20 mouse cellular contexts compared by ENCODE assay signal in the genomic region with DNA sequence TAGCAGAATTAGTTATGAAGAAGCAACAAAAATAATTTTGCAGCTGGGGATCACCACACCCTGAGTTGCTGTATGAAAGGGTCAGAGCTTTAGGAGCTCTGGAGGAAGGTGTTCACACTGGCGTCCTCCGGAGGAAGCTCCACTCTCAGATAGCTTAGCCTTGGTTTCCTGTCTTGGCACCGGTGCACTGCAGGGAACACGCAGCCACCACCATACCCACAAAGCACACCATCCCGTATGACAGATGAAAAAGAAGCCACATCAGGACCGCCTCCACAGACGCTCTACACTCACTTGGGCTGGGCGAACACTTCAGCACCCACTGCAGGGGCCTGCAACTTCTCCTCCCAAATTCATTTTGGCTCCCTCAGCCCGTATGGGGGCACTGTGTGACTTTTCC. TPM values are rescaled to one million over a fixed set of nuclear protein-coding genes. Genes with fewer than 3 reads are reported as not detected.
DNase-seq lines count a peak whose midpoint lies in the region; ATAC-seq lines count a peak whose summit lies in the region.
"Had no signal": no experiment of that assay in that cellular context is flagged by ENCODE, and none has a peak within 500 bp of the region (broad histone marks: within the 10 kb centered on the region; RNA-seq: fewer than 3 reads in every experiment).

No protein-coding gene starts in this region.

- H3K9ac ChIP-seq in forebrain, embryonic 13.5 days, result no peak overlapping the region
- H3K9ac ChIP-seq: embryonic facial prominence, embryonic 15.5 days; liver, embryonic 15.5 days had no signal

- no peak overlapping the region for H3K4me3 ChIP-seq in forebrain, embryonic 13.5 days
- H3K4me3 ChIP-seq: embryonic facial prominence, embryonic 15.5 days; liver, embryonic 15.5 days had no signal

- no peaks in the 10 kb centered on the region for H3K27me3 ChIP-seq in forebrain, embryonic 13.5 days
- H3K27me3 ChIP-seq: embryonic facial prominence, embryonic 15.5 days; liver, embryonic 15.5 days had no signal

- H3K9me3 ChIP-seq in forebrain, embryonic 13.5 days (replicated peaks), result peaks cover 4% of the 10 kb centered on the region
- H3K9me3 ChIP-seq: embryonic facial prominence, embryonic 15.5 days; liver, embryonic 15.5 days had no signal

- DNase-seq in T-cell, adult 2 months (ENCODE audit: low spot score), result peak; percentile 60
- DNase-seq in thymus, postnatal 25 days, result peak; percentile 74
- no peak for DNase-seq in ovary, postnatal 36 days (ENCODE audit: low spot score)
- no peak for DNase-seq in spleen, adult 18-20 months
- DNase-seq: cerebellum, postnatal 10 days; embryo, embryonic 11 days; kidney, adult 11 months; layer of hippocampus, postnatal 36 days had no signal

- no peak overlapping the region for H3K4me2 ChIP-seq in forebrain, embryonic 13.5 days
- H3K4me2 ChIP-seq: embryonic facial prominence, embryonic 15.5 days; heart, embryonic 11.5 days; liver, embryonic 15.5 days had no signal

- no peak overlapping the region for H3K27ac ChIP-seq in forebrain, embryonic 13.5 days
- H3K27ac ChIP-seq: embryonic facial prominence, embryonic 15.5 days; liver, embryonic 15.5 days had no signal

- WGBS in forebrain, embryonic 13.5 days, result 77% methylated on average over 9 of the region's 9 CpGs

- peak; percentile 38 for ATAC-seq in CD4-positive, CD25-positive, alpha-beta regulatory T cell, adult 4 months
- ATAC-seq in megakaryocyte-erythroid progenitor cell, adult 5-6 weeks (replicated peaks; ENCODE audit: low FRiP score, low TSS enrichment, poor library complexity, severe bottlenecking), result 0 out of 2 replicates have a peak, but pooled peaks have one; percentile 20
- no peak for ATAC-seq in forebrain, embryonic 13.5 days
- ATAC-seq: hindbrain, embryonic 16.5 days; lung, postnatal 0 days; midbrain, embryonic 16.5 days had no signal

- peaks cover 9% of the 10 kb centered on the region for H3K4me1 ChIP-seq in forebrain, embryonic 13.5 days

- no peaks in the 10 kb centered on the region for H3K36me3 ChIP-seq in forebrain, embryonic 13.5 days (ENCODE audit: poor library complexity, severe bottlenecking)
- H3K36me3 ChIP-seq: embryonic facial prominence, embryonic 15.5 days; liver, embryonic 15.5 days had no signal

RNA-seq across cellular contexts. Expression of a gene that starts 39.7 kb away (rescaled TPM):
- not detected for polyA plus RNA-seq in CD4-positive, CD25-positive, alpha-beta regulatory T cell, adult 4 months (2017; shearing (Covaris generic))
- not detected in 2 replicates for total RNA-seq in megakaryocyte-erythroid progenitor cell, adult 5-6 weeks (2014; fragmentation: Nextera tagmentation)
- not detected in 2 replicates for total RNA-seq in megakaryocyte-erythroid progenitor cell, adult 5-6 weeks (2017)
- 2.9 and 3.2 TPM in 2 replicates for polyA plus RNA-seq in forebrain, embryonic 13.5 days (2015; fragmentation: Nextera tagmentation; extraction: Ambion mirVana)
- total RNA-seq: gastrocnemius, adult 18-20 months; gastrocnemius, postnatal 4 days; heart, postnatal 25 days; layer of hippocampus, postnatal 36 days had no signal

RNA-seq across cellular contexts. Expression of a gene that starts 40.2 kb away (rescaled TPM):
- 10 to 100 TPM; 40.2 to 43.9 TPM for polyA plus RNA-seq in CD4-positive, CD25-positive, alpha-beta regulatory T cell, adult 4 months (2017; shearing (Covaris generic))
- total RNA-seq in megakaryocyte-erythroid progenitor cell, adult 5-6 weeks (2014; fragmentation: Nextera tagmentation), result 59.4 and 78.4 TPM in 2 replicates
- 34.4 and 41.5 TPM in 2 replicates for total RNA-seq in megakaryocyte-erythroid progenitor cell, adult 5-6 weeks (2017)
- 108 and 123 TPM in 2 replicates for polyA plus RNA-seq in forebrain, embryonic 13.5 days (2015; fragmentation: Nextera tagmentation; extraction: Ambion mirVana)

Comparison
In these comparisons a context has a peak if more than half of its experiments do, and no peak if none do; other contexts are left out.
1. DNase-seq: peak in T-cell, adult 2 months (single experiment) and thymus, postnatal 25 days (single experiment); none in ovary, postnatal 36 days (single experiment) and spleen, adult 18-20 months (0 of 2).